Mouse (Mus musculus): Measurements from ENCODE around the gene Igf2r.

Gene Igf2r

DNA sequence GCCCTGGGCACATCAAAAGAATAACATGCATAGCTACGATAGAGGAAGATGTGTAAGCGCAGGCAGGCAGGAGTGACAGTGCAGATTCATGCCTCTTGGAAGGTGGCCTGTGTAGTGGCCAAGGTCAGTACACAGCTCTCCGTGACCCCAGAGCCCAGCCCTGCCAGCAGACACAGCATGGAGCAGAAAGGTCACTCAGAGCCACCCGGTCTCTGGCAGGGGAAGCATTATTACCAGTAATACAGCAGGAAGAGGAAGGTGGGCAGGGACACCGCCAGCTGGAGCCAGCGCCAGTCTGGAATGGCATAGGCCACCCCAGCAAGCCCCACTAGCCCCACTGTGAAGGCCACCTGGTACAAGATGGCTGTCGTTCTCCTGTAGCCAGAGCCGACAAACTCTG, 105.3 kb downstream of the Igf2r start:
- Histone ChIP-seq H3K36me3 (ENCODE audit: control insufficient read depth, insufficient read depth, low read length, poor library complexity, severe bottlenecking) (no peaks in the 10 kb centered on the region), H3K27me3 (ENCODE audit: control insufficient read depth, insufficient read depth, low read length, poor library complexity, severe bottlenecking) (no peaks in the 10 kb centered on the region; the same call in 1 of the 2 replicates)
- no peak for DNase-seq (ENCODE audit: low read depth, low spot score)

DNA sequence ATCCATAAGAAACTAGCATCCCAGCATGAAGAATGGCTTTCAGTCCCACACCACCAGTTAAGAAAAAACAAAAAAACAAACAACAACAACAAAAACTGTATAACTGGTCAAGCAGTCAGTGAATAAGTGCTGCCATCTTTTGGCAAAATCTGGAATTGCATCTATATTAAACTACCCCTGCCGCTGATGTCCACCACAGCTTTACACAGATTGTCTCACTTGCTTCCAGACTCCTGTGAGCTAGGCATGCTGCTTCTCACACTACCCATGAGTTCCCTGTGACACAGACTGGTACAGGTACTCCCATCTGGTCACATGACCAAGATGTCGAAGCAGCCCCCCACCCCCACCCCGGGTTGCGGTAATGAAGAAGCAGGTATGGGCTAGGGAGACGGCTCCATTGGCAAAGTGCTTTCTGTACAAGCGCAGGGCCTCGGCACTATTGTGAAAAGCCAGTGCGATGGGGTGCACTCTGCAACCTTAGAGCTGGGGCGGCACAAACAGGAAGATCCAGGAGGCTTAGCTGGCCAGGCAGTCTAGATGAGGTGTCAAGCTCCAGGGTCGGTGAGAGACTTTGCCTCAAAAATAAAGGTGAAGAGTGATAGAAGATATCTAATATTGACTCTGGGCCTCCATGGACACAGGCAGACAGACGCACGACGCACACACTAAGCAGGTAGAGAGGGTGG, 108.7 kb downstream of the Igf2r start:
- Histone ChIP-seq H3K27me3 (ENCODE audit: control insufficient read depth, insufficient read depth, low read length, poor library complexity, severe bottlenecking) (no peaks in the 10 kb centered on the region), H3K36me3 (ENCODE audit: control insufficient read depth, insufficient read depth, low read length, poor library complexity, severe bottlenecking) (no peaks in the 10 kb centered on the region)
- peak; percentile 52 for DNase-seq (ENCODE audit: low read depth, low spot score)

DNA sequence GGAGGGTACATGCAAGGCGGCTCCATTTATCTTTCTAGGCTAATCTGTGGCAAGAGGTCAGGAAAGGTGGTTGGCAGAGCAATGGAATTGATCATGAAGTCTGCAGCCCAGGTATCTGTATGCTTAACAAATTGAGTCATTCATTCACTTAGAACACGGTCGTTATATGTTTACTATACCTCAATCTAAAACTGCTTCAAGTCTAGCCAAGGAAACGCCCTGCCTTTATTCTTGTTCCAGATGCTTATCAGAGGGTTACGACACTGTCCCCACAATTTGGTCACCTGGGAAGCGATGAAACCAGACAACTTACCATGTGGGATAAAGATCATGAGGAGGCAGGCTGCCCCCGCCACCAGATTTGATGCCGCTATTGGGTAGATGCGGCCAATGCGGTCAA, 110.2 kb downstream of the Igf2r start:
- Histone ChIP-seq H3K27me3 (ENCODE audit: control insufficient read depth, insufficient read depth, low read length, poor library complexity, severe bottlenecking) (no peaks in the 10 kb centered on the region), H3K36me3 (ENCODE audit: control insufficient read depth, insufficient read depth, low read length, poor library complexity, severe bottlenecking) (no peaks in the 10 kb centered on the region)
- no peak for DNase-seq (ENCODE audit: low read depth, low spot score)

DNA sequence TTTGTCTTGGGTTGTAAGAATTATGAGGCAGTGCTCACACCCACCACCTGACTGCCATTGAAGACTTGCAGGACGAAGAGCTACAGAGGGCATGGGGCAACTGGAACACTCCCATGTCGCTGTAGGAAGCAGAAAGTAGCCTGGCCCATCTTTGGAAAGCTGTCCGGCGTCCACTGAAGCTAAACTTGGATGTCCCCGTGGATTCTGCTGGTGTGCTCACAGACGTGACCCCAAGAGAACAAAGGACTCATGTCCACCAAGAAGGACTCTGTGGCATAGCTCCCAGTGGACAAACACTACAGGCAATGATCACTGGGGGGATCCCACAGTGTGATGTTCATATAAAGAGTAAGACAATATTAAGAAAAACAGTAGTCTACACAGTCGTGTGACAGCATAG, 110.7 kb downstream of the Igf2r start:
- DNase-seq (ENCODE audit: low read depth, low spot score) = no peak
- Histone ChIP-seq H3K36me3 (ENCODE audit: control insufficient read depth, insufficient read depth, low read length, poor library complexity, severe bottlenecking) (no peaks in the 10 kb centered on the region), H3K27me3 (ENCODE audit: control insufficient read depth, insufficient read depth, low read length, poor library complexity, severe bottlenecking) (no peaks in the 10 kb centered on the region)

- H3K27me3 ChIP-seq (ENCODE audit: control insufficient read depth, insufficient read depth, low read length, poor library complexity, severe bottlenecking) = no peaks in the 10 kb centered on the region
- peak; percentile 2 for DNase-seq (ENCODE audit: low read depth, low spot score)
- H3K36me3 ChIP-seq (ENCODE audit: control insufficient read depth, insufficient read depth, low read length, poor library complexity, severe bottlenecking) = no peaks in the 10 kb centered on the region
Observed at GRCm38 (mm10) chr17:12655826-12656225, 113.6 kb downstream of the Igf2r start.

- H3K27me3 ChIP-seq (ENCODE audit: control insufficient read depth, insufficient read depth, low read length, poor library complexity, severe bottlenecking) = no peaks in the 10 kb centered on the region; the same call in 1 of the 2 replicates
- no peak for DNase-seq (ENCODE audit: low read depth, low spot score)
Observed at GRCm38 (mm10) chr17:12654061-12654460, 115.4 kb downstream of the Igf2r start.

GRCm38 (mm10) chr17:12652604-12653003, 116.9 kb downstream of the Igf2r start:
- no peaks in the 10 kb centered on the region for H3K36me3 ChIP-seq (ENCODE audit: control insufficient read depth, insufficient read depth, low read length, poor library complexity, severe bottlenecking)
- no peaks in the 10 kb centered on the region; the same call in 1 of the 2 replicates for H3K27me3 ChIP-seq (ENCODE audit: control insufficient read depth, insufficient read depth, low read length, poor library complexity, severe bottlenecking)
- no peak for DNase-seq (ENCODE audit: low read depth, low spot score)

More at GRCm38 (mm10) chr17:12654061-12654460, 115.4 kb downstream of the Igf2r start:
- no peaks in the 10 kb centered on the region for H3K36me3 ChIP-seq (ENCODE audit: control insufficient read depth, insufficient read depth, low read length, poor library complexity, severe bottlenecking)

GRCm38 (mm10) chr17:12645461-12645860, 124.0 kb downstream of the Igf2r start:
- no peaks in the 10 kb centered on the region for H3K36me3 ChIP-seq (ENCODE audit: control insufficient read depth, insufficient read depth, low read length, poor library complexity, severe bottlenecking)
- no peak for DNase-seq (ENCODE audit: low read depth, low spot score)

DNA sequence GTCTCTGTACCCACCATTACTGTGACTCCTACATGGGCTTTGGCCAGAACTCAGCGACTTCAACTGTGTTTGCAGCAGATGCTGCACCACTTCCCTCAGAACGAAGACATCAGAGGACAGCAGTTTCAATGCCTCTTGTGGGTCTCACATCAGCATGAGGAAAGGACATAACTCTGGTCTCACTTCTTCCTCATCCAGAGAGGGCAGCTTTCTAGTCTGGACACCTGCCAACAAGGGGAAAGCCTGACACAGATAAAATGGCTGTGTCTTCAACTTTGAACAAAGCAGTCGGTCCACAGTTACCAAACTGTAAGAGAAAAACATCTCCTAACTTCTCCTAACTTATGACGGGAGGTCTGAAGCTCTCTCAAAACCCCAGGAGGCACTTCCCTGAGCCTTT, 128.4 kb downstream of the Igf2r start:
- Histone ChIP-seq H3K27me3 (ENCODE audit: control insufficient read depth, insufficient read depth, low read length, poor library complexity, severe bottlenecking) (no peaks in the 10 kb centered on the region), H3K36me3 (ENCODE audit: control insufficient read depth, insufficient read depth, low read length, poor library complexity, severe bottlenecking) (no peaks in the 10 kb centered on the region)
- DNase-seq (ENCODE audit: low read depth, low spot score) = no peak

More at GRCm38 (mm10) chr17:12645461-12645860, 124.0 kb downstream of the Igf2r start:
- no peaks in the 10 kb centered on the region; the same call in 1 of the 2 replicates for H3K27me3 ChIP-seq (ENCODE audit: control insufficient read depth, insufficient read depth, low read length, poor library complexity, severe bottlenecking)

GRCm38 (mm10) chr17:12639585-12639984, 129.9 kb downstream of the Igf2r start:
- no peaks in the 10 kb centered on the region for H3K36me3 ChIP-seq (ENCODE audit: control insufficient read depth, insufficient read depth, low read length, poor library complexity, severe bottlenecking)
- H3K27me3 ChIP-seq (ENCODE audit: control insufficient read depth, insufficient read depth, low read length, poor library complexity, severe bottlenecking) = no peaks in the 10 kb centered on the region
- no peak for DNase-seq (ENCODE audit: low read depth, low spot score)

DNA sequence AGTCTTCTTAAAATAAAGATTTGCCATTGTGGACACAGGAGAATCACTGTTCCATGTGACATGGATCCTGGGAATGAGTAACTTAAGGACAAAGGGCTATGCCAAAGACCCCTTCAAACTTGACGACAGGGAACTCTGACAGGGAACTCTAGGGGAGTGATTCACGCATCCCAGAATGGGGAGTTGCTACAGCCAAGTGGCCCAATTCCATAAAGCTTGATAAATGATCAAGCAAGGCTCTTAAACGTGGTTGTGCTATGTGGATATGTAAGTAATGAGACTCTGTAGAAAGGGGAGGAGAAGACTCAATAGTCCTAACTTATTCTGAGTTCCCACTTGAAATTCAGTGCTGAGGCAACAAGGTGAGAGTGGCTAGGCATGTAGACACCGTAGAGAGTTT, 134.7 kb downstream of the Igf2r start:
- no peak for DNase-seq (ENCODE audit: low read depth, low spot score)
- Histone ChIP-seq H3K27me3 (ENCODE audit: control insufficient read depth, insufficient read depth, low read length, poor library complexity, severe bottlenecking) (no peaks in the 10 kb centered on the region), H3K36me3 (ENCODE audit: control insufficient read depth, insufficient read depth, low read length, poor library complexity, severe bottlenecking) (no peaks in the 10 kb centered on the region)

Measured in splenic B cell, adult 2 months (primary cell).